Mouse (Mus musculus) MEL (cell line): Measurements from ENCODE around the gene Cxcr6. TPM values are rescaled to one million over a fixed set of nuclear protein-coding genes. Genes with fewer than 3 reads are reported as not detected.

Experiments
- DNase-seq: peaks from one replicate; pipeline ENCODE4 v3.0.0; 2011; ENCODE audit warnings: low read depth, low spot score
- H3K27ac ChIP-seq: 2 replicates; pipeline ENCODE4 v1.5.1; 2012; ENCODE audit warnings: low read depth, mild to moderate bottlenecking, control low read depth, low read length, moderate library complexity; ENCODE audit not compliant: control insufficient read depth
- H3K27me3 ChIP-seq, 2 experiments: fragments of 150-350 bp in 1 of 2; sonication (generic) in 1 of 2; 2 replicates each; pipeline ENCODE4 v1.6.1; 2012; ENCODE audit warnings: low read length in 2 of 2, mild to moderate bottlenecking in 2 of 2, improper control_type of control experiment in 1 of 2, moderate library complexity in 1 of 2; ENCODE audit not compliant: insufficient read depth in 2 of 2, control insufficient read depth in 1 of 2
- H3K36me3 ChIP-seq, 2 experiments: 2 replicates each; pipeline ENCODE4 v1.6.1; 2012 to 2014; ENCODE audit warnings: low read length in 2 of 2, improper control_type of control experiment in 1 of 2, inconsistent platforms in 1 of 2, mild to moderate bottlenecking in 1 of 2; ENCODE audit not compliant: insufficient read depth in 2 of 2, control insufficient read depth in 1 of 2
- H3K4me1 ChIP-seq, 2 experiments: fragments of 150-350 bp in 1 of 2; sonication (generic) in 1 of 2; 2 replicates each; pipeline ENCODE4 v1.6.1; 2012; ENCODE audit warnings: low read length in 2 of 2, improper control_type of control experiment in 1 of 2, mild to moderate bottlenecking in 1 of 2; ENCODE audit not compliant: insufficient read depth in 2 of 2, control insufficient read depth in 1 of 2
- H3K4me3 ChIP-seq, 2 experiments: fragments of 150-350 bp in 1 of 2; sonication (generic) in 1 of 2; 2 replicates each; pipeline ENCODE4 v1.5.1; 2012; ENCODE audit warnings: low read depth in 2 of 2, low read length in 2 of 2, mild to moderate bottlenecking in 2 of 2, moderate library complexity in 2 of 2, control low read depth in 1 of 2, improper control_type of control experiment in 1 of 2; ENCODE audit not compliant: control insufficient read depth in 1 of 2, insufficient read depth in 1 of 2
- H3K79me2 ChIP-seq: 2 replicates; pipeline ENCODE4 v1.6.1; 2012; ENCODE audit warnings: mild to moderate bottlenecking, low read length, moderate library complexity; ENCODE audit not compliant: control insufficient read depth, poor library complexity, insufficient read depth
- H3K9ac ChIP-seq: 2 replicates; pipeline ENCODE4 v1.6.1; 2012; ENCODE audit warnings: low read depth, mild to moderate bottlenecking, control low read depth, low read length, moderate library complexity; ENCODE audit not compliant: control insufficient read depth, poor library complexity, severe bottlenecking
- H3K9me3 ChIP-seq: fragments of 150-350 bp; sonication (generic); replicated peaks from 2 replicates; pipeline ENCODE4 v1.6.1; 2012; ENCODE audit warnings: mild to moderate bottlenecking, low read length, improper control_type of control experiment, moderate library complexity; ENCODE audit not compliant: insufficient read depth
- BHLHE40 ChIP-seq: IDR thresholded peaks from 2 replicates; pipeline ENCODE4 v1.6.1; 2012; ENCODE audit warnings: low read depth, mild to moderate bottlenecking, inconsistent platforms, low read length, improper control_type of control experiment, borderline replicate concordance
- ELF1 ChIP-seq: IDR thresholded peaks from 2 replicates; pipeline ENCODE4 v1.6.1; 2014; ENCODE audit warnings: low read depth, mild to moderate bottlenecking, inconsistent platforms, low read length, improper control_type of control experiment, moderate library complexity
- GABPA ChIP-seq: IDR thresholded peaks from 2 replicates; pipeline ENCODE4 v1.6.1; 2012; ENCODE audit warnings: low read depth, mild to moderate bottlenecking, inconsistent platforms, low read length, improper control_type of control experiment, moderate library complexity
- GATA1 ChIP-seq: IDR thresholded peaks from 2 replicates; pipeline ENCODE4 v1.6.1; 2011; ENCODE audit warnings: low read depth, low read length, improper control_type of control experiment
- JUND ChIP-seq: IDR thresholded peaks from 2 replicates; pipeline ENCODE4 v1.6.1; 2011; ENCODE audit warnings: low read depth, mild to moderate bottlenecking, improper control_type of control experiment, low read length
- MAZ ChIP-seq: IDR thresholded peaks from 2 replicates; pipeline ENCODE4 v1.6.1; 2012; ENCODE audit warnings: low read depth, mild to moderate bottlenecking, inconsistent platforms, low read length, improper control_type of control experiment
- MEF2A ChIP-seq: IDR thresholded peaks from 2 replicates; pipeline ENCODE4 v1.6.1; 2014; ENCODE audit warnings: low read depth, mild to moderate bottlenecking, inconsistent platforms, low read length, improper control_type of control experiment; ENCODE audit not compliant: poor library complexity, insufficient replicate concordance, severe bottlenecking; ENCODE audit errors: extremely low read depth
- MYB ChIP-seq: IDR thresholded peaks from 2 replicates; pipeline ENCODE4 v1.6.1; 2011; ENCODE audit warnings: mild to moderate bottlenecking, low read depth, low read length, improper control_type of control experiment
- MYC ChIP-seq: IDR thresholded peaks from 2 replicates; pipeline ENCODE4 v1.6.1; 2011; ENCODE audit warnings: low read depth, mild to moderate bottlenecking, low read length, improper control_type of control experiment, moderate library complexity
- NELFE ChIP-seq: IDR thresholded peaks from 2 replicates; pipeline ENCODE4 v1.6.1; 2011; ENCODE audit warnings: low read depth, low read length, improper control_type of control experiment
- POLR2A ChIP-seq, 2 experiments: IDR thresholded peaks; 2 replicates each; pipeline ENCODE4 v1.6.1; 2011 to 2012; ENCODE audit warnings: low read length in 2 of 2, mild to moderate bottlenecking in 2 of 2, control low read depth in 1 of 2, improper control_type of control experiment in 1 of 2, low read depth in 1 of 2, moderate library complexity in 1 of 2; ENCODE audit not compliant: control insufficient read depth in 1 of 2, insufficient read depth in 1 of 2, poor library complexity in 1 of 2
- POLR2AphosphoS2 ChIP-seq: IDR thresholded peaks from 2 replicates; pipeline ENCODE4 v1.6.1; 2011; ENCODE audit warnings: low read length, improper control_type of control experiment
- POLR2AphosphoS5 ChIP-seq: IDR thresholded peaks from 2 replicates; pipeline ENCODE4 v1.6.1; 2012; ENCODE audit warnings: low read depth, borderline replicate concordance, mild to moderate bottlenecking, inconsistent platforms, low read length, moderate library complexity, mixed read lengths
- RAD21 ChIP-seq: IDR thresholded peaks from 2 replicates; pipeline ENCODE4 v1.6.1; 2011; ENCODE audit warnings: mild to moderate bottlenecking, low read depth, low read length, improper control_type of control experiment
- RCOR1 ChIP-seq: IDR thresholded peaks from 2 replicates; pipeline ENCODE4 v1.6.1; 2012; ENCODE audit warnings: low read depth, mild to moderate bottlenecking, inconsistent platforms, low read length, improper control_type of control experiment
- SIN3A ChIP-seq: IDR thresholded peaks from 2 replicates; pipeline ENCODE4 v1.6.1; 2012; ENCODE audit warnings: low read length, improper control_type of control experiment, inconsistent platforms
- SMC3 ChIP-seq: IDR thresholded peaks from 2 replicates; pipeline ENCODE4 v1.6.1; 2011; ENCODE audit warnings: low read depth, low read length, improper control_type of control experiment
- UBTF ChIP-seq: IDR thresholded peaks from 2 replicates; pipeline ENCODE4 v1.6.1; 2012; ENCODE audit warnings: low read depth, mild to moderate bottlenecking, inconsistent platforms, low read length, improper control_type of control experiment, moderate library complexity, borderline replicate concordance; ENCODE audit not compliant: insufficient read depth
- USF2 ChIP-seq, 2 experiments: IDR thresholded peaks; 2 replicates each; pipeline ENCODE4 v1.6.1; 2011 to 2012; ENCODE audit warnings: improper control_type of control experiment in 2 of 2, low read length in 2 of 2, borderline replicate concordance in 1 of 2, inconsistent platforms in 1 of 2, low read depth in 1 of 2, mild to moderate bottlenecking in 1 of 2; ENCODE audit not compliant: insufficient read depth in 1 of 2
- ZC3H11A ChIP-seq: IDR thresholded peaks from 2 replicates; pipeline ENCODE4 v1.6.1; 2012; ENCODE audit warnings: low read depth, mild to moderate bottlenecking, inconsistent platforms, low read length, improper control_type of control experiment
- ZKSCAN1 ChIP-seq: IDR thresholded peaks from 2 replicates; pipeline ENCODE4 v1.6.1; 2012; ENCODE audit warnings: low read depth, mild to moderate bottlenecking, inconsistent platforms, low read length, improper control_type of control experiment, moderate library complexity
- ZMIZ1 ChIP-seq: IDR thresholded peaks from 2 replicates; pipeline ENCODE4 v1.6.1; 2012; ENCODE audit warnings: low read depth, mild to moderate bottlenecking, inconsistent platforms, low read length, improper control_type of control experiment, moderate library complexity
- polyA plus RNA-seq, 2 experiments: library from polyadenylated mRNA; stranded (reverse) in 1 of 2; unstranded in 1 of 2; fragments of >175 nt in 1 of 2; fragments of >200 nt in 1 of 2; gene quantifications; 2 replicates each; pipeline versions ENCODE4 v1.2.1 to v1.2.4; 2012; ENCODE audit warnings: low replicate concordance in 2 of 2, low read depth in 1 of 2; ENCODE audit not compliant: insufficient read length in 2 of 2, insufficient read depth in 1 of 2, missing spikeins in 1 of 2
- total RNA-seq: library from RNA; depleted of rRNA; stranded (reverse); fragments of 300-350 nt; gene quantifications from 2 replicates; pipeline ENCODE4 v1.2.3, GENCODE M21; 2012; rRNA removed

Gene Cxcr6
- total and polyA plus RNA-seq, 3 experiments: 0.04 TPM; not detected in 2

DNA sequence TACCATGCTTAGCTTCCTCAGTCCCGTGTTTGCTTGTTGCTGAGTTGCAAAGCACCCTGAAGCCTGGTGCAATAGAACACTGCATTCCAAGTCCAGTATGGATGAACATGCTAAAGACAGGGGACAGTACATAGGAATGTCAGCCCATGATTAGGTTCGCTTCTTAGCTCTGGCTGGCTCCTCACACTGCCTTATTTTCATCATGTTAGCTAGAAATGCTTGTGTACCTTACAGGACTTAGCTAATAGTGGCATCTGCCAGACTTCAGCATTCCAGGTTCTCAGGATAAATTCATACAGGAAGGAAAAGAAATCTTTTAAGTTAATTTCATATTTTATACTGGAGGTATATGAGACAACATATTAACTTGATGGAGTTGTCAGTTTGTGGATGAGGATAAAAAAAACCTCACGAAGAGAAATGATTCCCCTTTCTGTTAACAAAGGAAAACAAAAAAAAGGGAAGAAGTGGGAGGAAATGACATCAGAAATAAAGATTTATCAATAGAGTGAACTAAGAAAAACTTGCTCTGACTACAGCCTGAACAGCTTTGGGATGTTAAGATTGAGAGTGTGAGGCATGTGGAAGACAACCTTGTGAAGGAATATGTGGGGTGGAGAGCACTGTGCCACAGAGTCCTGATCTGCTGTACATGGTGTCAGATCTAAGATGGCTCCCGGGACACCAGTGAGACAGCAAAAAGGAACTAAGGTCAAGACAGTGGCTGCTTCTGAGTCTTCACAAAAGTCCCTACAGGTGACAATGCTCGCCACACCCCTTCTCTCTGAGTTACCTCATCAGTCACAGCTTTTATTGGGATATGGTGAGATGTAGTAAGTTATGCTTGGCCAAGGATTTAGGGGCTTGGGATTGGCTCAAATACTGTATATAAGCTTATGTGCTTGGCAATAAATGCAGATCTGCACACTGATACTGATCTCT, 46.4 kb downstream of the Cxcr6 start (continued):
- no peak for TF ChIP-seq ZKSCAN1
- TF ChIP-seq RCOR1: peak; percentile 76
- TF ChIP-seq MYB: no peak
- no peak for TF ChIP-seq MAZ

GRCm38 (mm10) chr9:123856836-123857235, 50.6 kb downstream of the Cxcr6 start:
- no peak for TF ChIP-seq POLR2AphosphoS2
- TF ChIP-seq ZKSCAN1: no peak
- TF ChIP-seq GABPA: no peak
- TF ChIP-seq SIN3A: no peak
- no peak for TF ChIP-seq ZMIZ1
- no peak for TF ChIP-seq POLR2A (IDR thresholded peaks at IDR 0.05; ENCODE audit: control insufficient read depth in 1 of 2, insufficient read depth in 1 of 2, low read depth in 1 of 2, low read length in 2 of 2, poor library complexity in 1 of 2)
- TF ChIP-seq MEF2A: no peak
- no peak for TF ChIP-seq SMC3
- TF ChIP-seq ZC3H11A: no peak
- TF ChIP-seq BHLHE40: no peak
- TF ChIP-seq USF2 (IDR thresholded peaks at IDR 0.05; ENCODE audit: borderline replicate concordance in 1 of 2, insufficient read depth in 1 of 2, low read depth in 1 of 2, low read length in 2 of 2): no peak
- no peak for TF ChIP-seq MYC
- no peak for TF ChIP-seq POLR2AphosphoS5
- TF ChIP-seq UBTF: no peak
- TF ChIP-seq RAD21: no peak
- no peak for TF ChIP-seq ELF1
- TF ChIP-seq JUND: no peak
- TF ChIP-seq GATA1: no peak
- no peak for TF ChIP-seq NELFE
- no peak for TF ChIP-seq MAZ
- TF ChIP-seq, all 39 proteins: peak for 0

More at GRCm38 (mm10) chr9:123856836-123857235, 50.6 kb downstream of the Cxcr6 start:
- H3K9ac ChIP-seq: no peak overlapping the region
- H3K4me3 ChIP-seq: no peak overlapping the region
- no peaks in the 10 kb centered on the region for H3K79me2 ChIP-seq
- peaks cover 0 to 4% of the 10 kb centered on the region in 2 experiments; a peak in 2 of 4 replicates for H3K27me3 ChIP-seq
- H3K4me1 ChIP-seq: peaks cover 0 to 7% of the 10 kb centered on the region in 2 experiments; a peak in 1 of 4 replicates
- H3K27ac ChIP-seq: no peak overlapping the region
- H3K36me3 ChIP-seq: peaks cover 0 to 5% of the 10 kb centered on the region in 2 experiments; a peak in 2 of 4 replicates
- no peak for DNase-seq
- no peaks in the 10 kb centered on the region for H3K9me3 ChIP-seq

Other genes starting within 250 kb of the Cxcr6 start
- 0.35 and 0.46 TPM in 2 replicates for gene Slc6a20b, start 173.9 kb upstream of the Cxcr6 start, total RNA-seq
- under 1 TPM in 1 of 2 experiments, not detected in 1; 0.01 TPM for gene Slc6a20b, start 173.9 kb upstream of the Cxcr6 start, polyA plus RNA-seq
- gene Ccr9, start 128.0 kb upstream of the Cxcr6 start, total RNA-seq: not detected in 2 replicates
- gene Ccr9, start 128.0 kb upstream of the Cxcr6 start, polyA plus RNA-seq: not detected
- not detected in 2 replicates for gene Slc6a20a, start 127.6 kb upstream of the Cxcr6 start, total RNA-seq
- gene Slc6a20a, start 127.6 kb upstream of the Cxcr6 start, polyA plus RNA-seq: not detected
- gene Lztfl1, start 88.8 kb upstream of the Cxcr6 start, total RNA-seq: 13.0 and 18.1 TPM in 2 replicates
- 100 to 1,000 TPM in 1 of 2 experiments, 10 to 100 TPM in 1; 17.1 to 408 TPM for gene Lztfl1, start 88.8 kb upstream of the Cxcr6 start, polyA plus RNA-seq
- gene Fyco1, start 45.4 kb downstream of the Cxcr6 start, total RNA-seq: 1.2 and 1.6 TPM in 2 replicates
- 1 to 10 TPM in 1 of 2 experiments, not detected in 1; 2.7 TPM for gene Fyco1, start 45.4 kb downstream of the Cxcr6 start, polyA plus RNA-seq
- not detected in 2 replicates for gene Xcr1, start 55.6 kb downstream of the Cxcr6 start, total RNA-seq
- under 1 TPM in 1 of 2 experiments, not detected in 1; 0.01 TPM for gene Xcr1, start 55.6 kb downstream of the Cxcr6 start, polyA plus RNA-seq
- gene Ccr1, start 162.2 kb downstream of the Cxcr6 start, total RNA-seq: not detected in 2 replicates
- under 1 TPM in 1 of 2 experiments, not detected in 1; 0.07 TPM for gene Ccr1, start 162.2 kb downstream of the Cxcr6 start, polyA plus RNA-seq
- gene Ccr1l1, start 171.9 kb downstream of the Cxcr6 start, total RNA-seq: not detected in 2 replicates
- not detected for gene Ccr1l1, start 171.9 kb downstream of the Cxcr6 start, polyA plus RNA-seq
- not detected in 2 replicates for gene Ccr3, start 215.5 kb downstream of the Cxcr6 start, total RNA-seq
- gene Ccr3, start 215.5 kb downstream of the Cxcr6 start, polyA plus RNA-seq: not detected